Mouse (Mus musculus): ENCODE measurements around the gene Mrps24. TPM values are rescaled to one million over a fixed set of nuclear protein-coding genes. Genes with fewer than 3 reads are reported as not detected.

The Mrps24 gene
- polyA plus RNA-seq (2012; rRNA removed): 54.2 and 58.9 TPM in 2 replicates

GRCm38 (mm10) chr11:5715630-5716105 lies at the start of gene Mrps24:
Gene Mrps24, minus strand, starts transcription at chr11:5715680.

GRCm38 (mm10) chr11:5761820-5762632 lies 46.5 kb upstream of the Mrps24 start, which contains the start of gene Urgcp:
Gene Urgcp, minus strand, starts transcription at chr11:5762376.

Other genes with a start within 250 kb of the Mrps24 start
- 34.8 and 34.9 TPM in 2 replicates for gene Xbp1, start 195.0 kb downstream of the Mrps24 start, polyA plus RNA-seq (2012; rRNA removed)
- 6.6 and 7.5 TPM in 2 replicates for gene Ccdc117, start 173.5 kb downstream of the Mrps24 start, polyA plus RNA-seq (2012; rRNA removed)
- 0.71 and 0.82 TPM in 2 replicates for gene Ankrd36, start 146.0 kb downstream of the Mrps24 start, polyA plus RNA-seq (2012; rRNA removed)
- gene Urgcp, start 46.7 kb upstream of the Mrps24 start, polyA plus RNA-seq (2012; rRNA removed): 3.1 and 3.6 TPM in 2 replicates
- gene Dbnl, start 72.8 kb upstream of the Mrps24 start, polyA plus RNA-seq (2012; rRNA removed): 30.3 and 34.5 TPM in 2 replicates
- gene Pgam2, start 88.1 kb upstream of the Mrps24 start, polyA plus RNA-seq (2012; rRNA removed): 0.22 and 1.6 TPM in 2 replicates
- gene Polm, start 122.3 kb upstream of the Mrps24 start, polyA plus RNA-seq (2012; rRNA removed): 3.5 and 3.8 TPM in 2 replicates
- 3.0 and 3.2 TPM in 2 replicates for gene Aebp1, start 146.3 kb upstream of the Mrps24 start, polyA plus RNA-seq (2012; rRNA removed)
- 50.3 and 52.3 TPM in 2 replicates for gene Pold2, start 162.6 kb upstream of the Mrps24 start, polyA plus RNA-seq (2012; rRNA removed)
- 3.1 TPM in 2 replicates for gene Myl7, start 183.1 kb upstream of the Mrps24 start, polyA plus RNA-seq (2012; rRNA removed)
- gene Gck, start 234.4 kb upstream of the Mrps24 start, polyA plus RNA-seq (2012; rRNA removed): 0.08 and 0.11 TPM in 2 replicates
- 17.9 and 20.3 TPM in 2 replicates for gene Ykt6, start 240.0 kb upstream of the Mrps24 start, polyA plus RNA-seq (2012; rRNA removed)